Mouse (Mus musculus) lung, adult 2 months (tissue): ENCODE measurements at regions not wholly inside any gene's neighbourhood (a gene's known extent, or its start where the extent isn't known, plus 50 kb on each side); places are given as distances from the start of the nearest gene placed in this dataset.

Experiments used
- CTCF ChIP-seq: fragments of 200-500 bp; IDR thresholded peaks from 2 replicates; pipeline ENCODE4 v1.5.1; 2011; ENCODE audit warnings: mild to moderate bottlenecking, low read length, control low read depth; ENCODE audit not compliant: insufficient read depth
- POLR2A ChIP-seq: fragments of 200-500 bp; IDR thresholded peaks from 2 replicates; pipeline ENCODE4 v1.6.1; 2011; ENCODE audit warnings: low read depth, mild to moderate bottlenecking, control low read depth, low read length, borderline replicate concordance; ENCODE audit errors: extremely low read depth

GRCm38 (mm10) chr12:8109203-8109770, 98.6 kb upstream of the Ldah start:
- TF ChIP-seq CTCF (no peak), POLR2A (no peak)
